Mouse (Mus musculus): Measurements from ENCODE around the gene Prickle1. TPM values are rescaled to one million over a fixed set of nuclear protein-coding genes. Genes with fewer than 3 reads are reported as not detected.

Gene Prickle1
- 2.6 and 3.5 TPM in 2 replicates for polyA plus RNA-seq (2015; fragmentation: Nextera tagmentation; extraction: Ambion mirVana)

- Histone ChIP-seq H3K4me3 (replicated peaks) (peak within 1 kb of the TSS; percentile 78), H3K27ac (replicated peaks) (peak within 1 kb of the TSS; percentile 68), H3K36me3 (replicated peaks) (no peaks in the 10 kb centered on the region), H3K9ac (peak within 1 kb of the TSS; percentile 73), H3K4me1 (replicated peaks) (peaks cover 56% of the 10 kb centered on the region), H3K4me2 (peak within 1 kb of the TSS; percentile 98), H3K27me3 (peaks cover 19% of the 10 kb centered on the region), H3K9me3 (replicated peaks) (no peaks in the 10 kb centered on the region)
- ATAC-seq (ENCODE audit: insufficient read depth), result peak; percentile 86
- WGBS (ENCODE audit: insufficient replicate concordance), result under 1% methylated on average over 59 of the region's 60 CpGs
These were observed at the start of gene Prickle1 for GRCm38 (mm10) chr15:93595746-93596145. TSS of gene Prickle1 (minus strand) at chr15:93595891.

DNA sequence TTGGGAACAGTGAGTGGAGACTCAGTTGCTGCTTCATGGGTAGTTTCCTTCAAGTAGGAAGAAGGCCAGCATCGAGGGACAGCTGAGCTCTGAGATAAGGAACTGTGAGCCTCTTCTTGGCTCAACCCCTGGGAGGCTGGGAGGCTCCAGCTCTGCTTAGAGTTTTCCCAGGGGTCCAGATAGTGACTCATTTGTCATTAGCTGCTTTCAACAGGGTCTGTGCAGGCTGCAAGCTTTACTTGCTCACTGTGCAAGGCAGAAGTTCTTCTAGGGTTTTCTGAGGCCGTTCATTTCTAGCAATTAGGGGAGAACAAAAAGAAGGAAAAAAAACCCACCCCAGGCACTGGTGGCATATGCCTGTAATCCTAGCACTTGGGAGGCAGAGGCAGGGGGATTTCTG is 44.5 kb upstream of the Prickle1 start:
- no peak overlapping the region for H3K9ac ChIP-seq
- H3K27me3 ChIP-seq, result no peaks in the 10 kb centered on the region
- no peaks in the 10 kb centered on the region for H3K4me1 ChIP-seq (replicated peaks)
- no peak overlapping the region for H3K27ac ChIP-seq (replicated peaks)
- no peaks in the 10 kb centered on the region for H3K36me3 ChIP-seq (replicated peaks)
- 34% methylated on average over 2 of the region's 2 CpGs for WGBS (ENCODE audit: insufficient replicate concordance)
- H3K4me2 ChIP-seq, result no peak overlapping the region
- no peak for ATAC-seq (ENCODE audit: insufficient read depth)
- H3K4me3 ChIP-seq (replicated peaks), result no peak overlapping the region
- H3K9me3 ChIP-seq (replicated peaks), result no peaks in the 10 kb centered on the region

DNA sequence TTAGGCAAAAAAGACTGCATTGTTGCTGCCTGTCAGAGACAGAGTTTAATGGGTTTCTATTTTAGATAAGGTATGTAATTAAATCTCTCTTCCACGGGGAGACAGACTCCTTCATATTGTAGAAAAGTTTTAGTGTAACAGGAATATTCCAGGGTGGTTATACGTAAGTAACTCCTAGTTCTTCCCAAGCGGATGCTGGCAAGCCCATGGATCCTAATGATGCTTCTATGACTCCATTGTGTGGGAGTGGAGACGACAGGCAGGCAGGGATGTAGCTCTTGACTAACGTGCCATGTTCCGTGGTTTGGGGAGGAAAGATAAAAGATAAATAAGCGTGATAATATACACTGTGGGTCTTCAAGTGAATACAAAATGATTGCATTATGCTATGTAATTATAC is 41.3 kb upstream of the Prickle1 start:
- Histone ChIP-seq H3K27me3 (no peaks in the 10 kb centered on the region), H3K36me3 (replicated peaks) (no peaks in the 10 kb centered on the region), H3K27ac (replicated peaks) (no peak overlapping the region), H3K4me2 (no peak overlapping the region), H3K9ac (no peak overlapping the region), H3K9me3 (replicated peaks) (no peaks in the 10 kb centered on the region), H3K4me3 (replicated peaks) (no peak overlapping the region), H3K4me1 (replicated peaks) (no peaks in the 10 kb centered on the region)
- 47% methylated on average over 7 of the region's 7 CpGs for WGBS (ENCODE audit: insufficient replicate concordance)
- no peak for ATAC-seq (ENCODE audit: insufficient read depth)

GRCm38 (mm10) chr15:93635603-93636002 is 39.9 kb upstream of the Prickle1 start:
- Histone ChIP-seq H3K27ac (replicated peaks) (no peak overlapping the region), H3K27me3 (no peaks in the 10 kb centered on the region), H3K4me2 (no peak overlapping the region), H3K4me3 (replicated peaks) (no peak overlapping the region), H3K9me3 (replicated peaks) (no peaks in the 10 kb centered on the region), H3K9ac (no peak overlapping the region), H3K4me1 (replicated peaks) (no peaks in the 10 kb centered on the region), H3K36me3 (replicated peaks) (no peaks in the 10 kb centered on the region)
- no peak for ATAC-seq (ENCODE audit: insufficient read depth)
- 51% methylated on average over 4 of the region's 4 CpGs for WGBS (ENCODE audit: insufficient replicate concordance)

GRCm38 (mm10) chr15:93634536-93634935 is 38.8 kb upstream of the Prickle1 start:
- H3K36me3 ChIP-seq (replicated peaks), result no peaks in the 10 kb centered on the region
- WGBS (ENCODE audit: insufficient replicate concordance), result 70% methylated on average over 5 of the region's 5 CpGs
- H3K4me1 ChIP-seq (replicated peaks), result no peaks in the 10 kb centered on the region
- no peaks in the 10 kb centered on the region for H3K9me3 ChIP-seq (replicated peaks)
- no peak for ATAC-seq (ENCODE audit: insufficient read depth)
- no peak overlapping the region for H3K27ac ChIP-seq (replicated peaks)
- no peak overlapping the region for H3K9ac ChIP-seq
- H3K27me3 ChIP-seq, result no peaks in the 10 kb centered on the region
- no peak overlapping the region for H3K4me2 ChIP-seq
- H3K4me3 ChIP-seq (replicated peaks), result no peak overlapping the region

DNA sequence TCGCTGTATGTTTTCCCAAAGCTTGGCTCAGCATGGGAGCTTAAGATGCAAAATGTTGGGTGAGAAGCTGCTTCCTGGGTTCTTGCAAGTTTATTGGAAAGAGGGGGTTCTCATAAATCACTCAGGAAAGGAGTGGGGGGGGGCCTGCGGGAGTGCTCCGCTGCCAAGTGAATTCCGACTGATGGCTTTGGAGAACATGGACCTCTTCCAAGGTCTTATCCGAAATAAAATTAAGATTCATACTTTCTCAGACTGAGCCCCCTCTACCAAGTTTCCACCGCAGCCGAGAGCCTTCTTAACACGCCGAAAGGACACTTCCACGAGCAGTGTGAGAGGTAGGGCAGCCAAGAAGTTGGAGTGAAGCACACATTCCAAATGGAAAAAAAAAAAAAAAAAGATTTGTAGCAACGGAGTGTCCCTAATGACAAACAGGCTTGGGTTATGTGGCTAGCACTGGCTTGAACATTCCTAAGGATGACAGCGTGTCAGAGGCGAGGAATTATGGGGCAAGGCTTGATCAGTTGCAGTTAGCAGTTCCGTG is 34.4 kb upstream of the Prickle1 start:
- Histone ChIP-seq H3K36me3 (replicated peaks) (no peaks in the 10 kb centered on the region), H3K4me2 (no peak overlapping the region), H3K27ac (replicated peaks) (no peak overlapping the region), H3K27me3 (no peaks in the 10 kb centered on the region), H3K9me3 (replicated peaks) (no peaks in the 10 kb centered on the region), H3K4me1 (replicated peaks) (no peaks in the 10 kb centered on the region), H3K9ac (no peak overlapping the region), H3K4me3 (replicated peaks) (no peak overlapping the region)
- no peak for ATAC-seq (ENCODE audit: insufficient read depth)
- whole genome bisulfite sequencing (ENCODE audit: insufficient replicate concordance), result 80% methylated on average over 14 of the region's 14 CpGs

DNA sequence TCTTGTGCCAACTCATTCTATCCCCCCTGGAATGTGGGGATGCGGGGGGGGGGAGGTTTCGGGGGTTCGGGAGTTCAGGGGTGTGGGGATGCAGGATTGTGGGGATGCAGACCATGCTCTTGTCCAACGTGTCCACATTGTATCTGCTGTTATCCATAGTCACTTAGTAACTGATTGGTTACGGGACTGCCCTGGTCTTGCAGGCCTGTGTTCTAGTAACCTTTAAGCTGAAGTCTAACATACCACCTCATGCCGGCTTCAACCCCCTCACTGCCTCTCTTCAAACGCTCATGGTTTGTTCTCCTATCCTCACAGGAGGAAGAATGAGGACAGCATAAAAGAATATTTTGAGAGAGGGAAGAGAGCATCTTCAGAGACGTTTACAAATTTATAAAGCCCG is 33.5 kb upstream of the Prickle1 start:
- no peaks in the 10 kb centered on the region for H3K4me1 ChIP-seq (replicated peaks)
- no peaks in the 10 kb centered on the region for H3K9me3 ChIP-seq (replicated peaks)
- H3K36me3 ChIP-seq (replicated peaks), result no peaks in the 10 kb centered on the region
- WGBS (ENCODE audit: insufficient replicate concordance), result 72% methylated on average over 9 of the region's 9 CpGs
- no peak overlapping the region for H3K4me3 ChIP-seq (replicated peaks)
- H3K4me2 ChIP-seq, result no peak overlapping the region
- no peaks in the 10 kb centered on the region for H3K27me3 ChIP-seq
- no peak for ATAC-seq (ENCODE audit: insufficient read depth)
- H3K27ac ChIP-seq (replicated peaks), result no peak overlapping the region
- no peak overlapping the region for H3K9ac ChIP-seq

GRCm38 (mm10) chr15:93627836-93628797 is 32.4 kb upstream of the Prickle1 start:
- 33% methylated on average over 21 of the region's 21 CpGs for WGBS (ENCODE audit: insufficient replicate concordance)

GRCm38 (mm10) chr15:93619551-93619950 is 23.9 kb upstream of the Prickle1 start:
- Histone ChIP-seq H3K9me3 (replicated peaks) (no peaks in the 10 kb centered on the region), H3K27me3 (no peaks in the 10 kb centered on the region), H3K9ac (no peak overlapping the region), H3K4me3 (replicated peaks) (no peak overlapping the region), H3K4me2 (no peak overlapping the region), H3K36me3 (replicated peaks) (no peaks in the 10 kb centered on the region), H3K27ac (replicated peaks) (no peak overlapping the region), H3K4me1 (replicated peaks) (no peaks in the 10 kb centered on the region)
- no peak for ATAC-seq (ENCODE audit: insufficient read depth)
- WGBS (ENCODE audit: insufficient replicate concordance), result 57% methylated on average over 4 of the region's 4 CpGs

More at GRCm38 (mm10) chr15:93627836-93628797, 32.4 kb upstream of the Prickle1 start:
- no peaks in the 10 kb centered on the region for H3K36me3 ChIP-seq (replicated peaks)
- H3K4me2 ChIP-seq, result no peak overlapping the region
- H3K27me3 ChIP-seq, result no peaks in the 10 kb centered on the region
- no peak overlapping the region for H3K4me3 ChIP-seq (replicated peaks)
- no peak overlapping the region for H3K9ac ChIP-seq
- H3K4me1 ChIP-seq (replicated peaks), result no peaks in the 10 kb centered on the region
- no peaks in the 10 kb centered on the region for H3K9me3 ChIP-seq (replicated peaks)
- H3K27ac ChIP-seq (replicated peaks), result no peak overlapping the region
- ATAC-seq (ENCODE audit: insufficient read depth), result peak; percentile 72

GRCm38 (mm10) chr15:93618442-93619150 is 22.9 kb upstream of the Prickle1 start:
- no peak overlapping the region for H3K9ac ChIP-seq
- no peaks in the 10 kb centered on the region for H3K27me3 ChIP-seq
- no peak overlapping the region for H3K4me3 ChIP-seq (replicated peaks)
- H3K27ac ChIP-seq (replicated peaks), result no peak overlapping the region
- H3K4me1 ChIP-seq (replicated peaks), result no peaks in the 10 kb centered on the region
- 71% methylated on average over 6 of the region's 6 CpGs for WGBS (ENCODE audit: insufficient replicate concordance)
- ATAC-seq (ENCODE audit: insufficient read depth), result no peak
- H3K36me3 ChIP-seq (replicated peaks), result no peaks in the 10 kb centered on the region
- H3K4me2 ChIP-seq, result no peak overlapping the region
- H3K9me3 ChIP-seq (replicated peaks), result no peaks in the 10 kb centered on the region

DNA sequence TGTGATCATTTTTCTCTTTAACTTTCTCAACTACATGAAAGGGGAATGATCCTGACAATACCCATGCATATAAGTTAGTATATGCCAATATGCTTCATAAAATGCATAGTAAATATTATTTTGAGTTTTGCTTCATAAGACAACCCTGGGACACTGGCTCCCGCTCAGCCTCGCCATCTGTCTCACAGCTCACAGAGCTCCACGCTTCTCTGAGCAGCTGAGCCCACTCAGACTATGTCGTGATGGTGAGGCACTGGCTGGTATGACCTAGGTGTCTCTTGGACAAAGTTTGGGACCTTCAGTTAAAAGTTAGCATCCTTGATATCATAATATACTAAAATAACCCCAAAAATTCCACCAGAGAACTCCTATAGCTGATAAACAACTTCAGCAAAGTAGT is 20.6 kb upstream of the Prickle1 start:
- Histone ChIP-seq H3K36me3 (replicated peaks) (no peaks in the 10 kb centered on the region), H3K4me1 (replicated peaks) (no peaks in the 10 kb centered on the region), H3K9me3 (replicated peaks) (no peaks in the 10 kb centered on the region), H3K27me3 (no peaks in the 10 kb centered on the region), H3K4me2 (no peak overlapping the region), H3K4me3 (replicated peaks) (no peak overlapping the region), H3K9ac (no peak overlapping the region), H3K27ac (replicated peaks) (no peak overlapping the region)
- no peak for ATAC-seq (ENCODE audit: insufficient read depth)
- WGBS (ENCODE audit: insufficient replicate concordance), result 68% methylated on average over 4 of the region's 4 CpGs
